Mouse (Mus musculus): ENCODE results near the gene Madcam1. TPM values are rescaled to one million over a fixed set of nuclear protein-coding genes. Genes with fewer than 3 reads are reported as not detected.
A peak's percentile ranks its signal among the peaks of the same experiment; 100 is the strongest.

Gene Madcam1
- total RNA-seq, 2 experiments from 2014 or later, result not detected

DNA sequence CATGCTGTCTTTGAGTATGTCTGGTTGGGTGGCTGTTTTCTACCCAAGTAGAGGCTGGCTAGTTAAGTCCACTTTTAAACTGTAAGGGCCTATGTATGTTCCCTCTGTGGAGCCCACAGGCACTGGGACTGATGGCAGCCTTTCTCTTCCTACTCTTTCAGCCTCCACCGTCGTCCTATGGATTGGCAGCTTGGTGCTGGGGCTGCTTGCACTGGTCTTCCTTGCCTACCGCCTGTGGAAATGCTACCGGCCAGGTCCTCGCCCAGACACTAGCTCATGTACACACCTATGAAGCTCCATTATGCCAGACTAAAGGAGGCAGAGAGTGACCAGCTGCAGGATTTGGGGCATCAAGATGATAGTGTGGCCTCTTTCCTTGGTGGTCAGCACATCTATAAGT, 3.7 kb downstream of the Madcam1 start:
- DNase-seq, result no peak

DNA sequence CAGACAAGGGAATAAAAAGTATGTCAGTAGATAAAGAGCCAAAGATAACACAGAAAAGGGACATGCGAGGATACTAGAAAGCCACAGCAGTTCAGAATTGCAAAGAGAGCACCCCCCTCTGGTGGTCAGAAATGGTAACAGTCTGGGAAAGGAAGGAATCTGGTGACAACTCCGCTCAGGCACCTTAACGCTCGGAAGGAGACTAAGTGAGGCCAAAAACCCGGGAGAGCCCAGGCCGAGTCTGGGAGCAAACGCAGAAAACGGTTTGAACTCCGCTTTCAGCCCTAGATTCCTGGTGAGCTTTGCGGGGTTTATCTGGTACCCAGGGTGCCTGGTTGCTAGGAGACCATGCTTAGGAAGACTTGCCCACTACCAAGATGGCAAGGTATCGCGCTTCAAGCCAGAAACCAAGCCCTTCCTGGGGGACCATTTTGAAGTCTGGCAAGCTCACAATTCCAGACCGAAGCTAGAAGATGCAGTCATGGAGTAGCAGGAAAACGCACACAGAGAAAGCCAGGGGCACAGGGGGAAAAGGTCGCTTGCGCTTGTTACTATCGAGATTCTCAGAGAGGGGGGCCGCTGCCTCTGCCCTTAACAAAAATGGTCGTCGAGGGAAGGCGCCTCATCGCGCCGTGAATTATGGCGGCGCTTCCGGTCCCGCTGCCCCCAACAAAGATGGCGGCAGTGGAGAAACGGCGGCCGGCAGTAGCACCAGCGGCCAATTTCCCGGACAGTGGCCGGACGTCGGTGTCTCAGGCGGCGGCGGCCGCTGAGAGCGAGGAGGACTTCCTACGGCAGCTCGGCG, 4.6 kb downstream of the Madcam1 start, which contains the start of gene Tpgs1:
Tpgs1 (plus strand) TSS at position 599 of the 805 bp plus-strand sequence.
- peak; percentile 86 for DNase-seq

DNA sequence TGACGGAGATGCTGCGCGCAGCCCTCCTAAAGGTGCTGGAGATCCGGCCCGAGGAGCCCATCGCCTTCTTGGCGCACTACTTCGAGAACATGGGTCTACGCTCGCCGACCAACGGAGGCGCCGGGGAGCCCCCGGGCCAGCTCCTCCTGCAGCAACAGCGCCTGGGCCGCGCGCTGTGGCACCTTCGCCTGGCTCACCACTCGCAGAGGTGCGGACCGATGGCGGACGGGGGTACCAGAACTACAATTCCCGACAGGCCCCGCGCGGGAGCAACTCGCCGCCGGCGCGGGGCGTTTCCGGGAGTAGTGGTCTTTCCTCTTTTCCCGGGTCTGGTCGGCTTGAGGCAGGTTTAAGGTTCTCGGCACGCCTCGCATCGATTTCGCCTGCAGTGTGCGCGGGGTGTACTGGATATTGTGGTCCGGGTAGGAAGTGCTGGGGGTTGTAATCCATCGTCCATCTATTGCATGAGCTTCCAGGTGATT, 5.3 kb downstream of the Madcam1 start:
- DNase-seq, result peak; percentile 70

DNA sequence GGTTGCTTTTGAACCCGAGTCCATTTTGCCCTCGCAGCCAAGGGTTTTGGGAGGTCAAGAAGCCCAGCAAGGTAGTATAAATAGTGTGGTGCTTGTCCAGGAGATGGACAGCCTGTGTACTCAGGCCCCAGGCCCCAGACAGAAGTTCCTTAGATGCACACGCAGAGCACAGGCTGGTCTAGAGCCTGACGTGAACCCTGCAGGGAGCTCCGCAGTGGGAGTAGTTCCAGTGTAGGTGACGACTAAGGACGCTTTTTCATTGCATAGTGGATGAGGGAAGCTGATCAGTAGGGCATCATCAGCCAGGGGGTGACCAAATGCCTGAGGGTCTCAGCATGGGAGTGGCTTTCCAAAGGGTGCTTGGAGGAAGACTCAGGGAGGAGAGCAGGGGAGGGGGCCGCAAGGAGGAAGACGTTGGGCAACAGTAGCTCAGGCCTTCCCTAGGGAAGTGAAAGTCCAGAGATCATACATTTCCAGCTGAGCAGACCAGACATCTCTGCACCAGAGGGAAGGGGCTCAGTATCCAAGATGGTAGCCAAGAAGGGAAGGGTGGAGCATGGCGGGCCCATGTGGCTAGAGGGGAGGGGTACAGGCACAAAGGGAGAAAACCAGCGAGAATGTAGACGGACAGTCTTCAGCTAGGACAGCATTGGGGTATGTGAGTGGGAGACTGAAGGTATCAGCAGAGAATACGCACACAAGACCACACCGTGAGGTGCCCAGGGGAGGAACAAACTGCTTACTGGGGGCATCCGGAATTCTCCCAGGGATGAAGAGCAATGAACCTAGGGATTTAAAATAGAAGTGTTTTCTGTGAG, 5.9 kb downstream of the Madcam1 start:
- no peak for DNase-seq

DNA sequence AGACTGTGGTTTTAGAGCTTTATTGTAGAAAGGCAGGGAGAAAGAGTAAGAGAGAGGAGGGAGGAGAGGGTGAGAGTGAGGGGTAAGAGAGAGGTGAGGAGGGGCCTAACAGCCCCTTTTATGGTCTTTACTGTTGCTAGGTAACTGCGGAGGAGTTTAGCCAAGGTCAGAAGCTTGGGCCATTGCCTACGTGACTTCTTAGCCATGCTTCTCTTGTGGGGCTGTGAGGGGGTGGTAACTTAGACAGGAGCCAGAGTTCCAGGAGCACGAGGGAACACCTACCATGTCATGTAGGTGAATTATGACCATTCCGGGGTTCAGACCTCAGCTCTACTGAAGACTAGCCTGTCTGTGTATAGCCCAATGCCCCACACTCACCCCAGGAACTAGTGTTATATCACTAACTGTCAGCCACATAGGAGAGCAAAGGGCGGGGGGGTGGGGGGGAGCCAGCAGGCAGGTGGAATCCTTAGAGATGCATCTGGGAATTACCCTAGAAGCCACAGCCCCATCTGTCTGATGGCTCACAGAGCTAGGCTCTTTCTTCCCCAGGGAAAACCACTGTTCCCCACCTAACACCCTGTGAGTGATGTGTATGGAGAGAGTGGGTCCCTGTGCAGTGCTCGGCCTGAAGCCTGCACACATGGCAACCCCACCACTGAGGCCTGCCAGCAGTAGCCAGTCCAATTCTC, 7.2 kb downstream of the Madcam1 start:
- no peak for DNase-seq

DNA sequence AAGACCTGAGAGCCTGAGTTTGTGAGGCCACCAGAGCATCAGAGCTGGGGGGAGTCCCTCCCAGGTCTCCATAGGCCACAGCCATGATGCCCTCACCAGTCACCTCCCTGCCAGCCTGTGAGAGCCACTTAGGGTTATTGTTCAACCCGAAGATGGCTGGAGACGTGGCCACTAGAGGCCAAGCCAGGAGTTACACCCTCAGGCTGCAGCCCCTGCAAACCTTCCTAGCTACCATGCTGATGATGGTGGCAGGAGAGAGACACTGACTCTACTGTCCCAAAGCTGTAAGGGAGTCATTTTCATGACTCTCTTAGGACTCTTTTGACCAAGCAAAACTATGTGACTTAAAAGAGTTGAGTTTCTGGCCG, 7.7 kb downstream of the Madcam1 start:
- no peak for DNase-seq

DNA sequence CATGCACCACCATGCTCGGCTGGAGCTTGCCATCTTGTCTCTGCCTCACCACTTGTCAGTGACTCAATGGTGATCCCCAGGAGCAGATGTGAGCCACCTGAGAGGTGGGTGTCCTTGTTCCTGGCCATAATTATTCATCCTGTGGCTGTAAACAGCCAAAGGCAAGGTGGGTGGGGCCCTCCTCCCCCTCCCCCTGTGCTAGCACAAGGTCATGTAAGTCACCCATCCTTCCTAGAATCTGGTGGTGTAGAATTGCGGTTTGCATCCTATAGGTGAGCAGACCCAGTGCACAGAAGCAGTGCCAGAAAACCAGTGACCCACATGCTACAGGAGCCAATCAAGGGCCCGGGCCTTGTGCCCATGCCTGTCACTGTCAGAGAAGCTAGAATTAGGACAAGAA, 8.7 kb downstream of the Madcam1 start:
- no peak for DNase-seq

DNA sequence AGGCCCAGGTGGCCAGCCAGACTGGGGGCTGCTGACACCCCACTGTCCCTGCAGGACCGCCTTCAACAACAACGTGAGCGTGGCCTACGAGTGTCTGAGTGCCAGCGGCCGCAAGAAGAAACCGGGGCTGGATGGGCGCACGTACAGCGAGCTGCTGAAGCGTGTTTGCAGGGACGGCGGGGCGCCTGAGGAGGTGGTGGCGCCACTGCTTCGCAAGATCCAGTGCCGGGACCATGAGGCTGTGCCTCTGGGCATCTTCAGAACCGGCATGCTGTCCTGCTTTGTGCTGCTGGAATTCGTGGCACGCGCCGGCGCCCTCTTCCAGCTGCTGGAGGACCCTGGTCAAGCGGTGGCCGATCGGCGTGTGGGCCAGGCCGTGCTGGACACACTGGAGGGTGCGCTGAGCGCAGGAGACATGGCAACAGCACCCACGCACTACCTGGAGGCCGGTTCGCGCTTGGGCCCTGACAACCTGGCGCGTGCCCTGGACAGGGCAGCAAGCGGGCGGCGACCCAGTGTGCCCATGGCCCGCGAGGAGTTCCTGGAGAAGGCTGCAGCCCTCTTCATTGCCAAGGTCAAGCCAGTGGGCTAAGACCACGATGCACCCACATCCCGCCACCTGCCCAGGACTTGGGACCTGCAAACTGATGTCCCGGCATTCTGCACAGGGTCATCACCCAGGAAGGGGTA, 11.1 kb downstream of the Madcam1 start:
- no peak for DNase-seq

DNA sequence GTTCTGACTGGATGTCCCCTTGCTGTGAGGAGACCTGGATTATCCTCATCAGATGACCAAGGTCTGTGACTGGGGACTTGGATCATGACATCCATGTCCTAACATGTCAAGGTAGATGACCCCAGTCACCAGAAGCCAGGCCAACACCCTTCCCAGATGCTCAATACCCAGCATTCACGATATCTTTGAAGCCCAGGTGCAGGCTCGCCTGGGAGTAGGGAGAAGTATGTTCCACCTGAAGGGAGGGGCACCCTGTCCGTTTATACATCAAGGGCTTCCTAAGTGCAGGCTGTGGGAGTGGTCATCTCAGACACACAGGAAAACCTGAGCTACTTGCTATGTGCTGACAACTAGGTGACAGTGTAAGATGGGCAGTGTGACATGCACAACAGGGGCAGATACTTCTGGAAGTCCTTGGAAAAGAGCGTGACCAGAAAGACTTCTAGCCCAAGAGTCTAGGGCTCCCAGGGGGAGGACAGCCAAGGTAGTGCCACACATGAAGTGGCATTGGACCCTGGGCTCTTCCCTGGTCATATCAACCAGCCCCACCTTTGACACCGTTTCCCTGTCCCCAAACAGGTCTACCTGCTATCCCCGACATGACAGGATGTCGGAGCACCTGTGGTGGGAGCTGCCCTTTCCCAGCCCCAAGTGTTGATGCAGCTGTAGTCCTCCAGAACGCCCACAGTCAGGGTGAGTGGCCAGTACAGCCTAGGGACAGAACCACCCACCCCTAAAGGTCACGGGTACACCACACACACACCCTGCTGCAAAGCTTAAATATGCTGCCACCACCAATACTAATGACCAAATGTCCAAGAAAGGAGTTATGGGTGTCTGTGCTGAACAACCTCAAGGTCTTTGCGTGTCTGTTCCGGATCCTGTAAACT, 16.5 kb downstream of the Madcam1 start:
- no peak for DNase-seq

DNA sequence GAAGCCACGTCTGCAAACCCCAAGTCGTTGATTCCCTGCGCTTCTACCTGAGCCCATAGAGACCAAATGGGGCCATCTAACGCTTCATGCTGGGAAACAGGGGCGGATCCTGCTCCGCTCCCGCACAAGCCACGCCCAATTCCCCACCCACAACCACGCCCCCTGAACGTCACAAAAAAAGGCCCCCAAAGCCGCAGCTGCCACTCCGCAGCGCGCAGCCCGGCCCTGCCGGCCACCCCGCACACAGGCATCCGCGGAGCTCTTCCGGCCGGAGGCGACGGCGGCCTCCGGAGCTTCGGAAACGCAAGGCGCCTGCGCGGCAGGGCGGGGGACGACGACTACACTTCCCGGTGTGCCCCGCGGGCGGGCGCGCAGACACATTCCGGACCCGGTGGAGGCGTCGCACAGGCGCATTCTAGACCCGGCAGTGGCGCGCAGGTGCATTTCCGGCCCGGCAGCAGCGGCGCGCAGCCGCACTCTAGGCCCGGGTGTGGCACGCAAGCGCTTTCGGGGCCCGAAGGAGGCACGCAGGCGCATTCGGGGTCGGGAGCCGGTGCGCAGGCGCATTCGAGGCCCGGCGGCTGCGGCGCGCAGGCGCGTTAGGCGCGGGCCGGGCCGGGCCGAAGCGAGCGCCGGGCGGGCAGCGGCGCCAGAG, 17.4 kb downstream of the Madcam1 start, which contains the start of gene Cdc34:
Cdc34 (plus strand) TSS at position 605 of the 655 bp plus-strand sequence.
- DNase-seq, result peak; percentile 100

DNA sequence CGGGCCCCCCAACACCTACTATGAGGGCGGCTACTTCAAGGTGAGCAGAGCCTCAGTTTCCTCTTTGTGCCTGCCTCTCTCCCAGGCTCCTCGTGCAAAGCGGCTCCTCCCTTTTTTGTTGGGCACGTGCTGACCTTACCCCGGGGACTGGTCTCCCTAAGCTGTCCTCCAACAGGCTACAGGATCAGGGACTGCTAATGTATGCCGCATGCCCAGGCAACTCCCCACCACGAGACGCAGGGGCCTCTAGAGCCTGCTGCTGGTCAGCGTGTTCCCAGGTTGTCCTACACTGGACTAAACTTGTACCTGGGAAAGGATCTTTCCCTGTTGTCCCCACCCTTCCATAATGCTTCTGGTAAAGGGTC, 18.2 kb downstream of the Madcam1 start:
- DNase-seq, result no peak

DNA sequence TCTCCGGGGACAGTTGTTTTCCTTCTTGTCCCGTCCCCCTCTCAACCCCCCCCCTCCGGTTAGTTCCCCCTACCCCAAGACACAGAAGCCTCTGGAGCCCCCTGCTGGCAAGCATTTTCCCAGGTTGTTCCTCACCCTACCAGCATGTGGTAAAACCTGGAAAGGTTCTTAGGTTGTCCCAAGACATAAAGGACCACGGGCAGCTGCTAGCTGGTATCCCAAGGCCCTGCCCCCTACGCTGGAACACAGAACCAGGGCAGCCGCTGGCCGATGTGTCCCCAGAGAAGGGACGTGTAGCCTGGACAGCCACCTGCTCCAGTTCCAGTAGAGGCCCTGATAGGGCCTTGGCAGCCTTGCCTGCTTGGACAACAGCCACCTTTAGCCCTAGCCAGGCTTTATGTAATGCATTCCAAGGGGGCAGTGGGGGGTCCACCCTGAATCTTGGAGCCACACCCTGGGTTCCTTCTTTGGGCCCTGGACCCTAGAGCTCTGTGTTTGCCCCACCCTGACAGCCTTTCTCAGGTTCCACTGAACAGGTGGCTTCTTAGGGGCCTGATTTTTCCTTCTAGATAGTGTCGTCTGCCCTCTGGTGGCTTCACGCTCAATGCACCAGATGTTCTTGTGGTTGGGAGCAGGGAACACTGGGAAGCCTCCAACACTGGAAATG, 18.7 kb downstream of the Madcam1 start:
- peak; percentile 74 for DNase-seq

DNA sequence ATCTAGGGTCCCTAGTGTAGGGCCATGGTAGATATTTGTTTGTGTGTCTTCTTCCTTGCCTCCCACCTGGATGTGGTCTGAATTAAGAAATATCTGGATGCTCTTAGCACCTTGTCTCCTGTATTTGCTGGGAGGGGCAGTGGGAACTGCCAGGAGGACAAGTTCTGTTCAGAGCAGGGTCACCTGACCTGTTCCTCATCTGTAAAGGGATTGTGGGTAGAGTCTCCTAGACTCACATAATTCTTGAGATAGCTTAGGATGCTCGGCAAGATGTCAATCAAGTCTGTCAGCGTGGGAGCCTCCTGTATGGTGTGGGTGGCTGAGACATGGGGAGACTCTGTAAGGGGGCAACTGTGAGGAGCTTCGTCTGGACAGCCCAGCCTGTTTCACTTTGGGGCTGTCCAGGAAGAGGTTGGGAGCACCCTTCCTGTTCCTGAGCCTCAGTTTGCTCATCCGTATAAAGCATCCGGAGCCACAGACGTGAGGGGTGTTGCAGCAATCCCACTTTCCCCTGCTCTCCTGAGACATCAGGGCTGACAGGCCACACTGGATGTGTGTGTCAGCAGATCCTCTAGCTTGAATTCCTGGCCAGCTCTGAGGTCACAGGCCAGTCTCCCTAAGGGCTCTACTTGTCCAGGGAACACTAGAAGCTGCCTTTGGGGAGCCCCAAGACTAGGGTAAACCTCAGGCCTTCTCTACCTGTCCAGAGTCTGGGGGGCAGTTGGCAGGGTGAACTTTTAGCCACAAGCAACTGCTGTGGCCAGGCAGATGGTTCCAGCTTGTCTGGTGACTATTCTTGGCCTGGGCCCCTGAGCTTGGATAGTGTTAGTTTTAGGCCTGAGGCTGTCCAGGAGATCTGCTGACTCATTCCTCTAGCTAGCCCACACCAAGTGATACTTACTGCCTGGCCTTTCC, 19.6 kb downstream of the Madcam1 start:
- DNase-seq, result peak; percentile 75

DNA sequence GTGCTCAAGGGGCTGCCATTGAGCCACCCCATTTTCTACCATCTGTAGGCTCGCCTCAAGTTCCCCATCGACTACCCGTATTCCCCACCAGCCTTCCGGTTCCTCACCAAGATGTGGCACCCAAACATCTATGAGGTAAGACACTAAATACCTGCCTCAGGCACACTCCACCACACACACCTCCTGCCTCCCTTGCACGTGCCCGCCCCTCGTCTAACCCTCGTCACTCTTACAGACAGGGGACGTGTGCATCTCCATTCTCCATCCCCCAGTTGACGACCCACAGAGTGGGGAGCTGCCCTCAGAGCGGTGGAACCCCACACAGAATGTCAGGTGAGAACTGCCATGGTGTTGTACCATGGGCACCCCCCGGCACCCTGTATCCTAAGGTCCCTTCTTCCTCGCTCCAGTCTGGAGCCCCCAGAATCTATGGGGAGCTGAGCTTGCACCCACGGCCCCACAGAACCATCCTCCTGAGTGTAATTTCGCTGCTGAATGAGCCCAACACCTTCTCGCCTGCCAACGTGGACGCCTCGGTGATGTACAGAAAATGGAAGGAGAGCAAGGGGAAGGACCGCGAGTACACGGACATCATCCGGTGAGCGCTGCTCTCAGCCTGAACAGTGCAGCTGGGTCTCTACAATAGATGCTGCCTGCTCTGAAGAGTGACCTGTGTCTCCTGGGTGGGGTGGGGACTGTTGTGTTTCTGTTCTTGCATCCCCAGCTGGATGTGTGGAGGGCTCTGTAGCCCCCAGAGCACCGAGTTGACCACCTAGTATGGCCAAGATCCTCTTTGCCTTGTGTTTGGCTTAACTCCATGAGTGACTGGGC, 20.6 kb downstream of the Madcam1 start:
- no peak for DNase-seq

DNA sequence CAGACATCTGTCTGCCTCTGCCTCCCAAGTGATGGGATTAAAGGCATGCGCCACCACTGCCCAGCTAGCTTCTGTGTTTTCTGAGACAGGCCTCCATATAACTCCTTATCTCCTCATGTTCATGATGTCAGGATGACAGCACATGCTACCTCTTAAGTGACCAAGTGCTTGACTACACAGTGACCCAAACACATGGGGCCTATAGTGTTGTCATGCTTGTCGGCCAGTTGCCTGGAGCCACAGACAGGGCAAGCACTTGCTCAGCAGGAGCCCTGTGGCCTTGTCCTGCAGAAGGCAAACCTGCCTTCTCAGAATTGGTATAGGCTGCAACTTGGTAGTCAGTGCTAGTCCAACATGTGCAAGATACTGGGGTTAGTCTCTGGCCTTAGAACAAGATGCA, 21.9 kb downstream of the Madcam1 start:
- no peak for DNase-seq

DNA sequence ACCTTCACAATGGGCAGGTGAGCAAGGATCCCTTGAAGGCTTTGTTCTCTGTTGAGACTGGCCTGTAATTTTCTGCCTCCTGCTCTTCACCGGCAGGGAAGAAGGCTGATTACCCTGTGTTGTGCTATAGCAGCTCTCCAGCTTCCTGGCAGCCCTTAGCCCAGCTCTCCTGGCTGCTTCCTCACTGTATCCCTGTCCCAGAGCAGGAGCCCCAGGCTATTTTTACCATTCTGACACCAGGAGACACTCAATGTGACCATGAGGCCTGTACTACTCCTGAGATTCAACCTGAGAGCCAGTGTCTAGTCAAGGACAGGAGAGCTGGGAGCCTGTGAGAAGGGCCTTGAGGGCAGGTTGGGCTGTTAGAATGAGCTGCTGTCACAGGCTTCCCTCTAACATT, 22.3 kb downstream of the Madcam1 start:
- DNase-seq, result peak; percentile 70

DNA sequence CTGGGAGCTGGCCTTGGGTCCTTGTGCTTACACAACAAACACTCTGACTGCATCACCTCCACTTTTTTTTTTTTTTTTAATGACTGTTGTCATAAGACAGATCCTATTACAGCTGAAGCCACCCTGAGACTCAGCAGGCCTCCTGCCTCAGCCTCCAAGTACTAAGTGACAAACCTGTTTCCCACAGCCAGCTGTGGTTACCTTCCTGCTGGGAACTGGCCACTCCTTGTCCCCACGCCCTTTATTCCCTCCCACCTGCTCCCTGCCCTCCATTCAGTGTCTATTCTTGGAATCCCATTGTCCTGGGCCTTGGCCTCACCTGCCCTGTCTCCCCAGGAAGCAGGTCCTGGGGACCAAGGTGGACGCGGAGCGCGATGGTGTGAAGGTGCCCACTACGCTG, 23.2 kb downstream of the Madcam1 start:
- no peak for DNase-seq

DNA sequence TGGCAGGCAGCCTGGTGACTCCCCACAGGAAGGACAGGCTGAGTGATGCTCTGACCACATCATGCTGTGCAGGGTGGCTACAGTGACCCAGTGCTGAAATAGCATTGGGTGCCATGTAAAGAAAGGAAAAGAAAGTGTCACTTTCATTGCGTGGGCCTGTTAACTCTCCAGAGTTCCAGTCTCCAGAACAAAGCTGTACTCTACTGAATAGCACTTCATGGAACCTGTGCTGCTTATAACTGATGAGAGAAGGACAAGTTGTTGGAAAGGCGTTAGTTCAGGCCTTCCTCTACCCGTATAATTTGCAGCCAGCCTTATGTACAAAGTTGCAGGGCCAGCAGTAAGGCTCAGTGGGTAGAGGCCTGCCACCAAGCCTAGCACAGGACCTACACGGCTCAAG, 24.4 kb downstream of the Madcam1 start, which contains the start of gene Gzmm:
Gzmm (plus strand) TSS at position 301 of the 400 bp plus-strand sequence.
- DNase-seq, result no peak

Measured in gastrocnemius, postnatal 25 days (tissue).